Mouse (Mus musculus): ENCODE data around the gene Rasgef1c. TPM values are rescaled to one million over a fixed set of nuclear protein-coding genes. Genes with fewer than 3 reads are reported as not detected.

Rasgef1c gene
- total and polyA plus RNA-seq, 3 experiments, result 0.12 to 0.15 TPM; not detected in 1

GRCm38 (mm10) chr11:50002853-50003252 lies 101.2 kb downstream of the Rasgef1c start (continued):
- TF ChIP-seq E2F4 (IDR thresholded peaks at IDR 0.05; ENCODE audit: borderline replicate concordance, low read depth, low read length), result no peak

GRCm38 (mm10) chr11:50007776-50008175 lies 106.1 kb downstream of the Rasgef1c start:
- Histone ChIP-seq H3K79me2 (ENCODE audit: control insufficient read depth, insufficient read depth, low read length, poor library complexity) (no peaks in the 10 kb centered on the region), H3K4me1 (ENCODE audit: control insufficient read depth in 1 of 2, insufficient read depth in 2 of 2, low read length in 2 of 2) (peaks cover 13% of the 10 kb centered on the region in 2 experiments), H3K9me3 (replicated peaks; ENCODE audit: insufficient read depth, low read length) (no peaks in the 10 kb centered on the region), H3K27ac (ENCODE audit: control insufficient read depth, low read depth, low read length) (no peak overlapping the region), H3K36me3 (ENCODE audit: control insufficient read depth in 1 of 2, insufficient read depth in 2 of 2, low read length in 2 of 2) (peaks cover 0 to 20% of the 10 kb centered on the region in 2 experiments; a peak in 2 of 4 replicates), H3K4me3 (ENCODE audit: control insufficient read depth in 1 of 2, insufficient read depth in 1 of 2, low read depth in 2 of 2, low read length in 2 of 2) (no peak overlapping the region), H3K27me3 (ENCODE audit: control insufficient read depth in 1 of 2, insufficient read depth in 2 of 2, low read length in 2 of 2) (no peaks in the 10 kb centered on the region), H3K9ac (ENCODE audit: control insufficient read depth, low read depth, low read length, poor library complexity, severe bottlenecking) (no peak overlapping the region)
- TF ChIP-seq RCOR1 (IDR thresholded peaks at IDR 0.05; ENCODE audit: low read depth, low read length), result no peak
- TF ChIP-seq TBP (IDR thresholded peaks at IDR 0.05; ENCODE audit: low read depth, low read length), result no peak
- no peak for TF ChIP-seq USF1 (IDR thresholded peaks at IDR 0.05; ENCODE audit: low read depth, low read length)
- TF ChIP-seq EP300 (IDR thresholded peaks at IDR 0.05; ENCODE audit: low read depth in 1 of 2, low read length in 2 of 2), result no peak
- TF ChIP-seq CTCF (IDR thresholded peaks at IDR 0.05 in 2 of 3, conservative IDR thresholded peaks at IDR 0.05 in 1 of 3; ENCODE audit: control insufficient read depth in 1 of 3, insufficient read depth in 1 of 3, low read depth in 2 of 3, low read length in 3 of 3, poor library complexity in 1 of 3, severe bottlenecking in 1 of 3), result no peak
- no peak for TF ChIP-seq POLR2AphosphoS2 (IDR thresholded peaks at IDR 0.05; ENCODE audit: low read length)
- TF ChIP-seq MXI1 (IDR thresholded peaks at IDR 0.05; ENCODE audit: low read depth, low read length), result no peak
- no peak for TF ChIP-seq TCF12 (IDR thresholded peaks at IDR 0.05; ENCODE audit: low read depth, low read length)
- TF ChIP-seq NRF1 (IDR thresholded peaks at IDR 0.05; ENCODE audit: insufficient read depth, low read depth, low read length, poor library complexity, severe bottlenecking), result no peak
- no peak for TF ChIP-seq TAL1 (IDR thresholded peaks at IDR 0.05; ENCODE audit: low read length)
- no peak for TF ChIP-seq MAX (IDR thresholded peaks at IDR 0.05; ENCODE audit: low read length)
- TF ChIP-seq MAZ (IDR thresholded peaks at IDR 0.05; ENCODE audit: low read depth, low read length), result no peak
- no peak for TF ChIP-seq RAD21 (IDR thresholded peaks at IDR 0.05; ENCODE audit: low read depth, low read length)
- no peak for TF ChIP-seq GABPA (IDR thresholded peaks at IDR 0.05; ENCODE audit: low read depth, low read length)
- TF ChIP-seq ETS1 (IDR thresholded peaks at IDR 0.05; ENCODE audit: low read depth, low read length), result no peak
- no peak for TF ChIP-seq USF2 (IDR thresholded peaks at IDR 0.05; ENCODE audit: borderline replicate concordance in 1 of 2, insufficient read depth in 1 of 2, low read depth in 1 of 2, low read length in 2 of 2)
- no peak for DNase-seq (ENCODE audit: low read depth, low spot score)

GRCm38 (mm10) chr11:50008231-50008630 lies 106.6 kb downstream of the Rasgef1c start:
- TF ChIP-seq E2F4 (IDR thresholded peaks at IDR 0.05; ENCODE audit: borderline replicate concordance, low read depth, low read length), result no peak
- TF ChIP-seq MEF2A (IDR thresholded peaks at IDR 0.05; ENCODE audit: extremely low read depth, insufficient replicate concordance, low read depth, low read length, poor library complexity, severe bottlenecking), result no peak
- TF ChIP-seq POLR2AphosphoS5 (IDR thresholded peaks at IDR 0.05; ENCODE audit: borderline replicate concordance, low read depth, low read length), result no peak
- TF ChIP-seq RCOR1 (IDR thresholded peaks at IDR 0.05; ENCODE audit: low read depth, low read length), result no peak
- no peak for TF ChIP-seq ZNF384 (IDR thresholded peaks at IDR 0.05; ENCODE audit: low read depth, low read length)
- no peak for TF ChIP-seq MAFK (IDR thresholded peaks at IDR 0.05; ENCODE audit: borderline replicate concordance, low read depth, low read length)
- no peak for TF ChIP-seq ZC3H11A (IDR thresholded peaks at IDR 0.05; ENCODE audit: low read depth, low read length)
- no peak for TF ChIP-seq POLR2AphosphoS2 (IDR thresholded peaks at IDR 0.05; ENCODE audit: low read length)
- no peak for TF ChIP-seq SMC3 (IDR thresholded peaks at IDR 0.05; ENCODE audit: low read depth, low read length)
- TF ChIP-seq EP300 (IDR thresholded peaks at IDR 0.05; ENCODE audit: low read depth in 1 of 2, low read length in 2 of 2), result no peak
- no peak for TF ChIP-seq MAX (IDR thresholded peaks at IDR 0.05; ENCODE audit: low read length)
- TF ChIP-seq TBP (IDR thresholded peaks at IDR 0.05; ENCODE audit: low read depth, low read length), result no peak
- TF ChIP-seq ETS1 (IDR thresholded peaks at IDR 0.05; ENCODE audit: low read depth, low read length), result no peak
- no peak for TF ChIP-seq TAL1 (IDR thresholded peaks at IDR 0.05; ENCODE audit: low read length)
- TF ChIP-seq GATA1 (IDR thresholded peaks at IDR 0.05; ENCODE audit: low read depth, low read length), result no peak
- no peak for TF ChIP-seq USF1 (IDR thresholded peaks at IDR 0.05; ENCODE audit: low read depth, low read length)
- no peak for TF ChIP-seq MXI1 (IDR thresholded peaks at IDR 0.05; ENCODE audit: low read depth, low read length)
- Histone ChIP-seq H3K27me3 (ENCODE audit: control insufficient read depth in 1 of 2, insufficient read depth in 2 of 2, low read length in 2 of 2) (no peaks in the 10 kb centered on the region), H3K4me1 (ENCODE audit: control insufficient read depth in 1 of 2, insufficient read depth in 2 of 2, low read length in 2 of 2) (peaks cover 12 to 13% of the 10 kb centered on the region in 2 experiments), H3K4me3 (ENCODE audit: control insufficient read depth in 1 of 2, insufficient read depth in 1 of 2, low read depth in 2 of 2, low read length in 2 of 2) (no peak overlapping the region), H3K27ac (ENCODE audit: control insufficient read depth, low read depth, low read length) (no peak overlapping the region), H3K9me3 (replicated peaks; ENCODE audit: insufficient read depth, low read length) (no peaks in the 10 kb centered on the region), H3K79me2 (ENCODE audit: control insufficient read depth, insufficient read depth, low read length, poor library complexity) (no peaks in the 10 kb centered on the region), H3K36me3 (ENCODE audit: control insufficient read depth in 1 of 2, insufficient read depth in 2 of 2, low read length in 2 of 2) (peaks cover 0 to 17% of the 10 kb centered on the region in 2 experiments; a peak in 2 of 4 replicates), H3K9ac (ENCODE audit: control insufficient read depth, low read depth, low read length, poor library complexity, severe bottlenecking) (no peak overlapping the region)
- DNase-seq (ENCODE audit: low read depth, low spot score), result no peak

All from MEL (cell line).